8 mouse cellular contexts compared by ENCODE assay signal in the genomic region with DNA sequence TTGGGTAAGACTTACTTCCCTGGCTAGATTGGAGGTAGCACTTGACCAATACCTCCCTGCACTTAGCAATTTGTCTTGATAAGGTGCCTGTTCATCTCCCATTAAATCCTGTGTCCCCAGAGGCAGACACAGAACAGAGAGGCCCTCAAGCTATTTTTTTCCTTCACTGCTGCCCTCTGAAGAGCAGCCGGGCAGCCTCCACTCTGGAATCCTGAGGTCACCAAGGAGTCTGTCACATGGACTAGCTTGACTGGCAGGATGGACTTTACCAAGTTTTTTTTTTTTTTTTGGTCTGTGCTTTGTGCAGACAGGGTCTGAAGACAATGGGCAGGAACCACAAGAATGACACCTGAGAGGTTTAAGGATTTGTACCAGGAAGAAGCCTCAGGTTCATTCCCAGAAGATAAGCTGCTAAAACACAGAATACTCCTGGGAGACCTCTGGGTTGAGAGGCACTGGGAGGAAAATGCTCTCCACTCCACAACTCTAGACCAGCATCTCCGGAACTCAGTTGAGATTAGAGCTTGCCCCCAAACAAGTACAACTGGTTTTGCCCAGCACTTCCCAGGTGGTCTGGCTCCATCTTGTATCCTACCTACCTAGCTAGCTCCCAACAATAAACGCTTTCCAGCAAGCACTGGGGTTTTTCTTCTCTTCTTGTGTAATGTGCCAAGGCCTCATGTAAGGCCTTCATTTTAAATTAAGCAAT. TPM values are rescaled to one million over a fixed set of nuclear protein-coding genes. Genes with fewer than 3 reads are reported as not detected.
A peak's percentile ranks its signal among the peaks of the same experiment; 100 is the strongest.
DNase-seq lines count a peak whose midpoint lies in the region; ATAC-seq and TF ChIP-seq lines count a peak whose summit lies in the region.

No protein-coding gene starts in this region.

- H3K27ac ChIP-seq in heart, embryonic 10.5 days: peak overlapping the region; percentile 75
- H3K27ac ChIP-seq in ES-E14 (ENCODE audit: insufficient read depth, low read depth, low read length, poor library complexity, severe bottlenecking) (no peak overlapping the region), macrophage (peak overlapping the region; percentile 67)
- no peak overlapping the region for H3K27ac ChIP-seq in hindbrain, embryonic 11.5 days (ENCODE audit: low read depth, low read length)

- H3K4me1 ChIP-seq in heart, embryonic 10.5 days: peaks cover 21% of the 10 kb centered on the region
- H3K4me1 ChIP-seq in ES-E14 (ENCODE audit: control insufficient read depth in 2 of 2, insufficient read depth in 2 of 2, low read length in 2 of 2, poor library complexity in 1 of 2): peaks cover 1 to 15% of the 10 kb centered on the region in 2 experiments; a peak in 3 of 4 replicates
- no peaks in the 10 kb centered on the region; the same call in 1 of the 2 replicates for H3K4me1 ChIP-seq in hindbrain, embryonic 11.5 days (replicated peaks; ENCODE audit: control insufficient read depth, insufficient read depth, low read length)

- H3K9ac ChIP-seq in ES-E14 (ENCODE audit: insufficient read depth, low read depth, low read length, poor library complexity, severe bottlenecking): peak overlapping the region; percentile 75; the same call in 1 of the 2 replicates
- H3K9ac ChIP-seq in hindbrain, embryonic 11.5 days (ENCODE audit: low read depth, low read length): peak overlapping the region; percentile 70

- no peaks in the 10 kb centered on the region for H3K9me3 ChIP-seq in heart, embryonic 10.5 days
- no peaks in the 10 kb centered on the region for H3K9me3 ChIP-seq in ES-E14 (ENCODE audit: control insufficient read depth, insufficient read depth, low read depth, low read length)
- H3K9me3 ChIP-seq in hindbrain, embryonic 11.5 days (ENCODE audit: control insufficient read depth, low read length): no peaks in the 10 kb centered on the region

- WGBS in heart, embryonic 10.5 days: 9% methylated on average over 3 of the region's 3 CpGs
- 38% methylated on average over 3 of the region's 3 CpGs for WGBS in hindbrain, embryonic 11.5 days
- WGBS in macrophage (ENCODE audit: missing documents): 76% methylated on average over 3 of the region's 3 CpGs

- intact Hi-C loops in heart, postnatal 10 days (cut with DNase I): no loop called here

- in situ Hi-C loops in ES-E14 (cut with MboI; ENCODE audit: low sequenced_read_pairs in 2 of 2, unreplicated experiment in 2 of 2): no loop called here

- H3K27me3 ChIP-seq in heart, embryonic 10.5 days (ENCODE audit: insufficient read depth, poor library complexity, severe bottlenecking): no peaks in the 10 kb centered on the region
- no peaks in the 10 kb centered on the region for H3K27me3 ChIP-seq in hindbrain, embryonic 11.5 days (ENCODE audit: control insufficient read depth, insufficient read depth, low read length)

- H3K36me3 ChIP-seq in heart, embryonic 10.5 days: peaks cover 7% of the 10 kb centered on the region; the same call in 1 of the 2 replicates
- H3K36me3 ChIP-seq in ES-E14 (ENCODE audit: control insufficient read depth, insufficient read depth, low read length, poor library complexity, severe bottlenecking) (peaks cover under 1% of the 10 kb centered on the region; the same call in 1 of the 2 replicates), macrophage (ENCODE audit: inconsistent target) (peaks cover 1% of the 10 kb centered on the region; the same call in 1 of the 2 replicates)
- no peaks in the 10 kb centered on the region for H3K36me3 ChIP-seq in hindbrain, embryonic 11.5 days (ENCODE audit: control insufficient read depth, insufficient read depth, low read length)

- no peak for DNase-seq in heart, embryonic 10.5 days (ENCODE audit: low spot score)
- DNase-seq in heart, postnatal 10 days: no peak
- no peak for DNase-seq in ES-E14 (ENCODE audit: low read depth, low spot score)
- no peak for DNase-seq in hindbrain, embryonic 11.5 days (ENCODE audit: low spot score)
- DNase-seq in frontal cortex, postnatal 14 days (ENCODE audit: low spot score in 2 of 2): no peak
- DNase-seq in ovary, adult 18-20 months (ENCODE audit: low spot score): no peak
- no peak for DNase-seq in spleen, postnatal 14 days (ENCODE audit: low spot score in 2 of 2)

- H3K4me2 ChIP-seq in hindbrain, embryonic 11.5 days (replicated peaks; ENCODE audit: low read depth, low read length): peak overlapping the region; percentile 91

- no peak for ATAC-seq in hindbrain, embryonic 11.5 days (ENCODE audit: low FRiP score)

- peak overlapping the region; percentile 78 for H3K4me3 ChIP-seq in heart, embryonic 10.5 days
- H3K4me3 ChIP-seq in ES-E14 (ENCODE audit: insufficient read depth in 1 of 2, low read depth in 1 of 2, low read length in 2 of 2, poor library complexity in 1 of 2, severe bottlenecking in 1 of 2) (peak overlapping the region; percentile 85 to 99), macrophage (ENCODE audit: inconsistent target) (peak overlapping the region; percentile 97)
- H3K4me3 ChIP-seq in hindbrain, embryonic 11.5 days (ENCODE audit: low read depth, low read length): peak overlapping the region; percentile 72

- peaks cover 59% of the 10 kb centered on the region for H3K79me2 ChIP-seq in macrophage (ENCODE audit: inconsistent target)

TF ChIP-seq in ES-E14, 5 proteins besides CTCF, POLR2A, EP300 and RAD21:
- TF ChIP-seq ZC3H11A (IDR thresholded peaks at IDR 0.05; ENCODE audit: borderline replicate concordance, low read depth, low read length): no peak
- TF ChIP-seq MAFK (IDR thresholded peaks at IDR 0.05; ENCODE audit: insufficient read depth, low read depth, low read length): no peak
- TF ChIP-seq CHD2 (IDR thresholded peaks at IDR 0.05; ENCODE audit: low read depth, low read length): no peak
- no peak for TF ChIP-seq HCFC1 (IDR thresholded peaks at IDR 0.05; ENCODE audit: borderline replicate concordance, insufficient read depth, low read length)
- 0 out of 2 replicates have a peak, but pooled peaks have one; percentile 24 for TF ChIP-seq ZNF384 (IDR thresholded peaks at IDR 0.05; ENCODE audit: low read depth, low read length)

RNA-seq across cellular contexts. Expression of a gene that starts 1.0 kb away (rescaled TPM):
- 269 and 273 TPM in 2 replicates for polyA plus RNA-seq in heart, embryonic 10.5 days (2016; fragmentation: Nextera tagmentation; extraction: Ambion mirVana)
- total RNA-seq in heart, postnatal 10 days (2021): 100 to 1,000 TPM; 168 to 169 TPM
- total RNA-seq in ES-E14 (2012; rRNA removed): 371 and 407 TPM in 2 replicates
- 248 and 262 TPM in 2 replicates for polyA plus RNA-seq in hindbrain, embryonic 11.5 days (2014; fragmentation: Nextera tagmentation; extraction: Ambion mirVana)
- total RNA-seq in macrophage (2018; cell fraction: chromatin; rRNA removed): 10 to 100 TPM in 8 of 26 experiments, 1 to 10 TPM in 18; 5.3 to 36.2 (median 8.4) TPM
- 100 to 1,000 TPM; 179 to 407 (median 276) TPM for total RNA-seq in macrophage (2018; cell fraction: cytosol; rRNA removed)
- total RNA-seq in macrophage (2018; cell fraction: nucleus; rRNA removed): 10 to 100 TPM; 14.4 to 48.4 (median 29.2) TPM
- 117 to 443 TPM (median 360 TPM) in 3 replicates for polyA plus RNA-seq in macrophage (2018)

RNA-seq across cellular contexts. Expression of a gene that starts 9.5 kb away (rescaled TPM):
- 164 and 188 TPM in 2 replicates for polyA plus RNA-seq in heart, embryonic 10.5 days (2016; fragmentation: Nextera tagmentation; extraction: Ambion mirVana)
- total RNA-seq in heart, postnatal 10 days (2021): 10 to 100 TPM; 48.2 to 54.4 TPM
- 178 and 189 TPM in 2 replicates for total RNA-seq in ES-E14 (2012; rRNA removed)
- 199 and 220 TPM in 2 replicates for polyA plus RNA-seq in hindbrain, embryonic 11.5 days (2014; fragmentation: Nextera tagmentation; extraction: Ambion mirVana)
- total RNA-seq in macrophage (2018; cell fraction: chromatin; rRNA removed): 100 to 1,000 TPM in 2 of 26 experiments, 10 to 100 TPM in 24; 31.8 to 133 (median 56.7) TPM
- total RNA-seq in macrophage (2018; cell fraction: cytosol; rRNA removed): 10 to 100 TPM; 29.4 to 56.8 (median 36.2) TPM
- total RNA-seq in macrophage (2018; cell fraction: nucleus; rRNA removed): 10 to 100 TPM; 39.4 to 90.9 (median 47.2) TPM
- polyA plus RNA-seq in macrophage (2018): 20.9 to 52.8 TPM (median 25.9 TPM) in 3 replicates

RNA-seq across cellular contexts. Expression of a gene that starts 37.0 kb away (rescaled TPM):
- 995 and 1,097 TPM in 2 replicates for polyA plus RNA-seq in heart, embryonic 10.5 days (2016; fragmentation: Nextera tagmentation; extraction: Ambion mirVana)
- 1,000 to 10,000 TPM; 1,750 to 1,767 TPM for total RNA-seq in heart, postnatal 10 days (2021)
- total RNA-seq in ES-E14 (2012; rRNA removed): 411 and 485 TPM in 2 replicates
- 528 and 573 TPM in 2 replicates for polyA plus RNA-seq in hindbrain, embryonic 11.5 days (2014; fragmentation: Nextera tagmentation; extraction: Ambion mirVana)
- 100 to 1,000 TPM in 1 of 26 experiments, 1 to 10 TPM in 17, under 1 TPM in 4, not detected in 4; 0.69 to 408 (median 1.5) TPM for total RNA-seq in macrophage (2018; cell fraction: chromatin; rRNA removed)
- under 1 TPM in 22 of 26 experiments, not detected in 4; 0.06 to 0.54 (median 0.23) TPM for total RNA-seq in macrophage (2018; cell fraction: cytosol; rRNA removed)
- total RNA-seq in macrophage (2018; cell fraction: nucleus; rRNA removed): 10 to 100 TPM in 1 of 26 experiments, 1 to 10 TPM in 2, under 1 TPM in 9, not detected in 14; 0.28 to 57.5 (median 0.50) TPM
- 0.30 to 1.5 TPM (median 0.63 TPM) in 3 replicates for polyA plus RNA-seq in macrophage (2018)

Comparison
In these comparisons a context has a peak if more than half of its experiments do, and no peak if none do; other contexts are left out.
1. H3K27ac ChIP-seq: peak in heart, embryonic 10.5 days (single experiment) and macrophage (single experiment); none in ES-E14 (single experiment) and hindbrain, embryonic 11.5 days (single experiment).
2. RNA of a gene that starts 37.0 kb away (polyA plus RNA-seq): 995 to 1,097 TPM in heart, embryonic 10.5 days and 528 to 573 TPM in hindbrain, embryonic 11.5 days; 0.30 to 1.5 TPM in macrophage; every median in the first group is over 100 times any median in the second.
3. Peak in every context shown above with its lines, with median percentiles within 50 percentile points of each other: H3K4me3 ChIP-seq.